Comparison of ENCODE assay signal across 30 mouse cellular contexts in genomic region chr3:152154095-152154494, GRCm38 (mm10). TPM values are rescaled to one million over a fixed set of nuclear protein-coding genes. Genes with fewer than 3 reads are reported as not detected.
DNase-seq lines count a peak whose midpoint lies in the region; ATAC-seq and TF ChIP-seq lines count a peak whose summit lies in the region.
"Had no signal": no experiment of that assay in that cellular context is flagged by ENCODE, and none has a peak within 500 bp of the region (broad histone marks: within the 10 kb centered on the region; RNA-seq: fewer than 3 reads in every experiment).

No protein-coding gene starts in this region.

- no peaks in the 10 kb centered on the region for H3K79me3 ChIP-seq in C2C12 (ENCODE audit: low read depth)

- no peaks in the 10 kb centered on the region for H3K9me3 ChIP-seq in liver, postnatal 0 days (ENCODE audit: low read length)
- no peaks in the 10 kb centered on the region for H3K9me3 ChIP-seq in liver, embryonic 15.5 days (replicated peaks)
- H3K9me3 ChIP-seq in forebrain, embryonic 14.5 days (replicated peaks; ENCODE audit: control insufficient read depth, low read length): no peaks in the 10 kb centered on the region
- H3K9me3 ChIP-seq in forebrain, embryonic 15.5 days: no peaks in the 10 kb centered on the region
- H3K9me3 ChIP-seq: embryonic facial prominence, embryonic 10.5 days; embryonic facial prominence, embryonic 13.5 days; forebrain, embryonic 12.5 days; G1E; heart, embryonic 12.5 days; heart, embryonic 15.5 days had no signal

- ATAC-seq in liver, postnatal 0 days: no peak
- ATAC-seq in liver, embryonic 15.5 days (ENCODE audit: insufficient read depth): no peak
- ATAC-seq in forebrain, embryonic 14.5 days: no peak
- ATAC-seq in forebrain, embryonic 15.5 days (replicated peaks): no peak
- ATAC-seq: forebrain, postnatal 0 days; hindbrain, postnatal 0 days; inflammation-experienced regulatory T-cells, adult 6 months; intestine, embryonic 16.5 days had no signal

- H3K36me3 ChIP-seq in liver, postnatal 0 days (replicated peaks; ENCODE audit: insufficient read depth, low read length): no peaks in the 10 kb centered on the region
- H3K36me3 ChIP-seq in C2C12 (ENCODE audit: control insufficient read depth, insufficient read depth): no peaks in the 10 kb centered on the region
- H3K36me3 ChIP-seq in liver, embryonic 15.5 days (replicated peaks): no peaks in the 10 kb centered on the region
- no peaks in the 10 kb centered on the region for H3K36me3 ChIP-seq in forebrain, embryonic 14.5 days (ENCODE audit: control insufficient read depth, insufficient read depth, low read length)
- no peaks in the 10 kb centered on the region for H3K36me3 ChIP-seq in forebrain, embryonic 15.5 days
- H3K36me3 ChIP-seq: embryonic facial prominence, embryonic 10.5 days; embryonic facial prominence, embryonic 13.5 days; forebrain, embryonic 12.5 days; G1E; heart, embryonic 12.5 days; heart, embryonic 15.5 days had no signal

- no peaks in the 10 kb centered on the region for H3K27me3 ChIP-seq in liver, postnatal 0 days (ENCODE audit: insufficient read depth, low read length)
- no peaks in the 10 kb centered on the region for H3K27me3 ChIP-seq in C2C12 (ENCODE audit: control insufficient read depth, insufficient read depth, insufficient read length)
- peaks cover 4% of the 10 kb centered on the region; the same call in 1 of the 2 replicates for H3K27me3 ChIP-seq in liver, embryonic 15.5 days
- H3K27me3 ChIP-seq in forebrain, embryonic 14.5 days (replicated peaks; ENCODE audit: control insufficient read depth, insufficient read depth, low read length): no peaks in the 10 kb centered on the region
- H3K27me3 ChIP-seq in forebrain, embryonic 15.5 days: no peaks in the 10 kb centered on the region
- H3K27me3 ChIP-seq: CH12.LX; forebrain, embryonic 12.5 days; heart, embryonic 12.5 days; heart, embryonic 15.5 days had no signal

- H3K4me3 ChIP-seq in liver, postnatal 0 days (ENCODE audit: low read depth, low read length): no peak overlapping the region
- H3K4me3 ChIP-seq in C2C12 (ENCODE audit: insufficient read depth, poor library complexity, severe bottlenecking): no peak overlapping the region
- no peak overlapping the region for H3K4me3 ChIP-seq in liver, embryonic 15.5 days (replicated peaks)
- H3K4me3 ChIP-seq in forebrain, embryonic 14.5 days (ENCODE audit: low read depth, low read length): no peak overlapping the region
- no peak overlapping the region for H3K4me3 ChIP-seq in forebrain, embryonic 15.5 days
- H3K4me3 ChIP-seq: embryonic facial prominence, embryonic 10.5 days; embryonic facial prominence, embryonic 13.5 days; erythroblast, embryonic 14.5 days; forebrain, embryonic 12.5 days; heart, adult 2 months; heart, embryonic 12.5 days; heart, embryonic 15.5 days had no signal

- H3K4me2 ChIP-seq in liver, postnatal 0 days (ENCODE audit: low read depth, low read length): no peak overlapping the region
- no peak overlapping the region for H3K4me2 ChIP-seq in liver, embryonic 15.5 days
- no peak overlapping the region for H3K4me2 ChIP-seq in forebrain, embryonic 14.5 days (ENCODE audit: low read length)
- no peak overlapping the region for H3K4me2 ChIP-seq in forebrain, embryonic 15.5 days (replicated peaks)
- H3K4me2 ChIP-seq: embryonic facial prominence, embryonic 13.5 days; forebrain, embryonic 12.5 days; heart, embryonic 12.5 days; heart, embryonic 15.5 days; hindbrain, embryonic 14.5 days had no signal

- no peak overlapping the region for H3ac ChIP-seq in C2C12 (ENCODE audit: control insufficient read depth, insufficient read length, low read depth)

- no peak overlapping the region for H3K9ac ChIP-seq in liver, postnatal 0 days (replicated peaks)
- H3K9ac ChIP-seq in liver, embryonic 15.5 days: no peak overlapping the region
- H3K9ac ChIP-seq in forebrain, embryonic 14.5 days (ENCODE audit: low read length): no peak overlapping the region
- H3K9ac ChIP-seq in forebrain, embryonic 15.5 days (replicated peaks): no peak overlapping the region
- H3K9ac ChIP-seq: embryonic facial prominence, embryonic 13.5 days; forebrain, embryonic 12.5 days; forebrain, postnatal 0 days; heart, embryonic 12.5 days; heart, embryonic 15.5 days; hindbrain, embryonic 14.5 days had no signal

- no peak overlapping the region for H3K27ac ChIP-seq in liver, postnatal 0 days (ENCODE audit: low read depth)
- peak overlapping the region; percentile 88; the same call in 1 of the 2 replicates for H3K27ac ChIP-seq in liver, embryonic 15.5 days (replicated peaks)
- H3K27ac ChIP-seq in forebrain, embryonic 14.5 days (ENCODE audit: low read depth, low read length): no peak overlapping the region
- H3K27ac ChIP-seq in forebrain, embryonic 15.5 days (replicated peaks): no peak overlapping the region
- H3K27ac ChIP-seq: embryonic facial prominence, embryonic 10.5 days; embryonic facial prominence, embryonic 13.5 days; forebrain, embryonic 12.5 days; heart, adult 2 months; heart, embryonic 15.5 days; hindbrain, embryonic 14.5 days; hindbrain, postnatal 0 days had no signal

- TF ChIP-seq EP300 in liver, postnatal 0 days (IDR thresholded peaks at IDR 0.05; ENCODE audit: low read depth): no peak

- no peaks in the 10 kb centered on the region for H3K79me2 ChIP-seq in C2C12 (ENCODE audit: control insufficient read depth, insufficient read depth)

- H3K4me1 ChIP-seq in liver, postnatal 0 days (ENCODE audit: insufficient read depth): peaks cover 36% of the 10 kb centered on the region
- H3K4me1 ChIP-seq in liver, embryonic 15.5 days (replicated peaks): peaks cover 65% of the 10 kb centered on the region
- H3K4me1 ChIP-seq in forebrain, embryonic 14.5 days (ENCODE audit: control insufficient read depth, insufficient read depth, low read length): no peaks in the 10 kb centered on the region; the same call in 1 of the 2 replicates
- peaks cover 10% of the 10 kb centered on the region for H3K4me1 ChIP-seq in forebrain, embryonic 15.5 days

- TF ChIP-seq CTCF in liver, postnatal 0 days (IDR thresholded peaks at IDR 0.05; ENCODE audit: low read depth): no peak
- TF ChIP-seq CTCF in C2C12 (IDR thresholded peaks at IDR 0.05; ENCODE audit: control insufficient read depth, insufficient read depth, insufficient read length): no peak

- 82% methylated on average over 5 of the region's 5 CpGs for WGBS in liver, postnatal 0 days (ENCODE audit: insufficient replicate concordance)
- WGBS in liver, embryonic 15.5 days (ENCODE audit: insufficient replicate concordance): 71% methylated on average over 5 of the region's 5 CpGs
- WGBS in forebrain, embryonic 14.5 days: 92% methylated on average over 5 of the region's 5 CpGs
- 92% methylated on average over 5 of the region's 5 CpGs for WGBS in forebrain, embryonic 15.5 days

- peak; percentile 52 for DNase-seq in liver
- no peak for DNase-seq in liver, postnatal 0 days
- DNase-seq in forebrain, embryonic 14.5 days (ENCODE audit: low spot score): no peak
- DNase-seq: adrenal gland, adult 2 months; adrenal gland, postnatal 14 days; cerebellum, adult 11 months; cerebellum, adult 2 months; cerebellum, postnatal 10 days; cerebellum, postnatal 36 days; embryo, embryonic 11 days; forebrain, postnatal 0 days; gastrocnemius, postnatal 25 days; heart, adult 2 months; heart, postnatal 10 days; heart, postnatal 4 days had no signal

TF ChIP-seq in C2C12, 6 proteins besides CTCF, POLR2A, EP300 and RAD21:
- TF ChIP-seq USF1 (IDR thresholded peaks at IDR 0.05; ENCODE audit: low read depth): peak; percentile 70
- TF ChIP-seq CEBPB (IDR thresholded peaks at IDR 0.05; ENCODE audit: low read depth): no peak

RNA-seq across cellular contexts. Expression of gene Gipc2, which starts 11.9 kb away (rescaled TPM):
- 3.5 and 5.0 TPM in 2 replicates for polyA plus RNA-seq in liver, postnatal 0 days (2015; fragmentation: Nextera tagmentation; extraction: Ambion mirVana)
- 1.2 TPM for polyA plus RNA-seq in C2C12 (2012; fragmentation: generic; extraction: Trizol)
- 19.3 and 20.0 TPM in 2 replicates for polyA plus RNA-seq in liver, embryonic 15.5 days (2015; fragmentation: Nextera tagmentation; extraction: Ambion mirVana)
- 3.1 and 4.7 TPM in 2 replicates for polyA plus RNA-seq in forebrain, embryonic 14.5 days (2014; fragmentation: Nextera tagmentation; extraction: Ambion mirVana)
- 1.9 and 2.7 TPM in 2 replicates for polyA plus RNA-seq in forebrain, embryonic 15.5 days (2015; fragmentation: Nextera tagmentation; extraction: Ambion mirVana)
- polyA plus RNA-seq: erythroblast, embryonic 14.5 days; G1E; inflammation-experienced regulatory T-cells, adult 6 months had no signal

RNA-seq across cellular contexts. Expression of gene Dnajb4, which starts 56.0 kb away (rescaled TPM):
- polyA plus RNA-seq in liver, postnatal 0 days (2015; fragmentation: Nextera tagmentation; extraction: Ambion mirVana): 25.9 and 28.8 TPM in 2 replicates
- 11.7 TPM for polyA plus RNA-seq in C2C12 (2012; fragmentation: generic; extraction: Trizol)
- polyA plus RNA-seq in liver, embryonic 15.5 days (2015; fragmentation: Nextera tagmentation; extraction: Ambion mirVana): 35.3 and 36.8 TPM in 2 replicates
- polyA plus RNA-seq in forebrain, embryonic 14.5 days (2014; fragmentation: Nextera tagmentation; extraction: Ambion mirVana): 21.6 and 28.2 TPM in 2 replicates
- 29.8 and 35.4 TPM in 2 replicates for polyA plus RNA-seq in forebrain, embryonic 15.5 days (2015; fragmentation: Nextera tagmentation; extraction: Ambion mirVana)

RNA-seq across cellular contexts. Expression of gene Fubp1, which starts 56.1 kb away (rescaled TPM):
- polyA plus RNA-seq in liver, postnatal 0 days (2015; fragmentation: Nextera tagmentation; extraction: Ambion mirVana): 33.5 and 37.1 TPM in 2 replicates
- 53.4 TPM for polyA plus RNA-seq in C2C12 (2012; fragmentation: generic; extraction: Trizol)
- 55.1 and 57.1 TPM in 2 replicates for polyA plus RNA-seq in liver, embryonic 15.5 days (2015; fragmentation: Nextera tagmentation; extraction: Ambion mirVana)
- polyA plus RNA-seq in forebrain, embryonic 14.5 days (2014; fragmentation: Nextera tagmentation; extraction: Ambion mirVana): 292 and 293 TPM in 2 replicates
- 302 and 309 TPM in 2 replicates for polyA plus RNA-seq in forebrain, embryonic 15.5 days (2015; fragmentation: Nextera tagmentation; extraction: Ambion mirVana)
